In the genomic region with DNA sequence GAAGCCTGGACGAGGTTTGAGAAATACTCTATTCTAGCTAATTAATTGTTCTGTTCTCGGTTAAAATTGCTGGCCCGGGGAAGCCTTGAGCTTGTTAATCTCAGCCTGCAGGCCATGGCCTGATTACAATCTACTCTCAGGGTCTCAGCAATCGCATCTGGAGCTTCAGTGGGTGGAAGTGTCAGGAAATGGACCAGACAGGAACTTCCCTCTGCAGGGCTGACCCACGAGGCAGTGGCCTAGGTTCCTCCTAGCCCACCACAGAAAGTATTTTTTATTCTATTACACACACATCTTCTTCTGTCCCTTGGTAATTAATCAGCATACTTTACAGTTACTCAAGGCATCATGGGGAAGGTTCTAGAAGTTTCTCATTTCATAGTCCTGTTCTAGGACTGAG, we compare ENCODE assay signal across 11 mouse cellular contexts.
DNase-seq lines count a peak whose midpoint lies in the region; ATAC-seq and TF ChIP-seq lines count a peak whose summit lies in the region.
"Had no signal": no experiment of that assay in that cellular context is flagged by ENCODE, and none has a peak within 500 bp of the region (broad histone marks: within the 10 kb centered on the region; RNA-seq: fewer than 3 reads in every experiment).

No protein-coding gene starts in this region.

- no peaks in the 10 kb centered on the region for H3K9me3 ChIP-seq in hindbrain, postnatal 0 days (ENCODE audit: low read length)
- H3K9me3 ChIP-seq in hindbrain, embryonic 16.5 days (ENCODE audit: control insufficient read depth, low read length) = no peaks in the 10 kb centered on the region
- no peaks in the 10 kb centered on the region for H3K9me3 ChIP-seq in lung, embryonic 15.5 days
- H3K9me3 ChIP-seq: midbrain, embryonic 12.5 days had no signal

- H3K4me2 ChIP-seq in hindbrain, postnatal 0 days (ENCODE audit: low read depth, low read length) = no peak overlapping the region
- no peak overlapping the region for H3K4me2 ChIP-seq in hindbrain, embryonic 16.5 days (ENCODE audit: low read length)
- H3K4me2 ChIP-seq in lung, embryonic 15.5 days = no peak overlapping the region
- H3K4me2 ChIP-seq: midbrain, embryonic 12.5 days had no signal

- no peaks in the 10 kb centered on the region for H3K36me3 ChIP-seq in hindbrain, postnatal 0 days (ENCODE audit: insufficient read depth, low read length)
- H3K36me3 ChIP-seq in hindbrain, embryonic 16.5 days (ENCODE audit: control insufficient read depth, insufficient read depth, low read length) = no peaks in the 10 kb centered on the region
- H3K36me3 ChIP-seq in lung, embryonic 15.5 days = no peaks in the 10 kb centered on the region
- H3K36me3 ChIP-seq: midbrain, embryonic 12.5 days had no signal

- H3K4me3 ChIP-seq in hindbrain, postnatal 0 days (ENCODE audit: low read length) = no peak overlapping the region
- H3K4me3 ChIP-seq in hindbrain, embryonic 16.5 days (ENCODE audit: low read length) = no peak overlapping the region
- no peak overlapping the region for H3K4me3 ChIP-seq in lung, embryonic 15.5 days
- H3K4me3 ChIP-seq in olfactory bulb, adult 2 months (ENCODE audit: insufficient read depth, low read depth, low read length) = no peak overlapping the region
- H3K4me3 ChIP-seq: midbrain, embryonic 12.5 days had no signal

- H3K4me1 ChIP-seq in hindbrain, postnatal 0 days (ENCODE audit: insufficient read depth, low read length) = peaks cover 11% of the 10 kb centered on the region; the same call in 1 of the 2 replicates
- peaks cover 3% of the 10 kb centered on the region for H3K4me1 ChIP-seq in hindbrain, embryonic 16.5 days (ENCODE audit: control insufficient read depth, insufficient read depth, low read depth, low read length)
- peaks cover 26% of the 10 kb centered on the region for H3K4me1 ChIP-seq in lung, embryonic 15.5 days
- peaks cover 19% of the 10 kb centered on the region for H3K4me1 ChIP-seq in olfactory bulb, adult 2 months (ENCODE audit: control insufficient read depth, insufficient read depth, low read length)

- H3K9ac ChIP-seq in hindbrain, postnatal 0 days (replicated peaks; ENCODE audit: low read length) = no peak overlapping the region
- no peak overlapping the region for H3K9ac ChIP-seq in hindbrain, embryonic 16.5 days (ENCODE audit: low read depth, low read length)
- H3K9ac ChIP-seq in lung, embryonic 15.5 days = no peak overlapping the region
- H3K9ac ChIP-seq: liver, postnatal 0 days; midbrain, embryonic 12.5 days had no signal

- no peak for TF ChIP-seq POLR2A in olfactory bulb, adult 2 months (IDR thresholded peaks at IDR 0.05; ENCODE audit: insufficient read depth, low read depth, low read length)

- no peak for ATAC-seq in hindbrain, postnatal 0 days
- ATAC-seq in hindbrain, embryonic 16.5 days = no peak
- no peak for ATAC-seq in lung, embryonic 15.5 days (ENCODE audit: borderline replicate concordance, extremely low read depth, low FRiP score, low TSS enrichment)
- ATAC-seq in granulocyte monocyte progenitor cell, adult 5-6 weeks (replicated peaks; ENCODE audit: poor library complexity, severe bottlenecking) = peak; percentile 82
- ATAC-seq: liver, postnatal 0 days had no signal

- 0 out of 2 replicates have a peak overlapping the region, but pooled peaks have one; percentile 13 for H3K27ac ChIP-seq in hindbrain, postnatal 0 days
- H3K27ac ChIP-seq in hindbrain, embryonic 16.5 days (ENCODE audit: low read depth, low read length) = no peak overlapping the region
- H3K27ac ChIP-seq in lung, embryonic 15.5 days = 0 out of 2 replicates have a peak overlapping the region, but pooled peaks have one; percentile 48
- peak overlapping the region; percentile 63 for H3K27ac ChIP-seq in olfactory bulb, adult 2 months (ENCODE audit: insufficient read depth, low read depth, low read length)
- H3K27ac ChIP-seq: midbrain, embryonic 12.5 days had no signal

- no peak for TF ChIP-seq CTCF in hindbrain, postnatal 0 days (IDR thresholded peaks at IDR 0.05; ENCODE audit: low read depth)
- TF ChIP-seq CTCF in olfactory bulb, adult 2 months (IDR thresholded peaks at IDR 0.05; ENCODE audit: insufficient read depth, low read depth, low read length) = no peak

- peak; percentile 14 for DNase-seq in hindbrain, postnatal 0 days (ENCODE audit: low spot score)
- DNase-seq in lung, postnatal 36 days = no peak
- DNase-seq in B cell, adult 2 months = no peak
- DNase-seq: cerebellum, postnatal 14 days; left cerebral cortex, postnatal 4 days; liver, postnatal 0 days had no signal

- H3K27me3 ChIP-seq in hindbrain, postnatal 0 days (ENCODE audit: insufficient read depth, low read length) = no peaks in the 10 kb centered on the region
- no peaks in the 10 kb centered on the region for H3K27me3 ChIP-seq in hindbrain, embryonic 16.5 days (replicated peaks; ENCODE audit: control insufficient read depth, insufficient read depth, low read length)
- H3K27me3 ChIP-seq in lung, embryonic 15.5 days = no peaks in the 10 kb centered on the region

- 45% methylated on average over 5 of the region's 5 CpGs for WGBS in hindbrain, postnatal 0 days
- WGBS in hindbrain, embryonic 16.5 days = 40% methylated on average over 5 of the region's 5 CpGs
- WGBS in lung, embryonic 15.5 days = 30% methylated on average over 5 of the region's 5 CpGs
- 30% methylated on average over 5 of the region's 5 CpGs for WGBS in olfactory bulb, adult 2 months
